Mouse (Mus musculus) spleen, postnatal 4 days (tissue): ENCODE measurements around the gene Prkrip1.
"Not testable (repeated sequence)": the region's sequence is repeated elsewhere in the genome, so short reads cannot be mapped to it uniquely, and the experiment has no call there.

ENCODE experiments used
- DNase-seq, 2 experiments: peaks; one replicate each; pipeline ENCODE4 v3.0.0; 2022; ENCODE audit warnings: low spot score in 2 of 2

Prkrip1 gene

GRCm38 (mm10) chr5:136163807-136164474 is 34.8 kb downstream of the Prkrip1 start:
- DNase-seq, result no peak

DNA sequence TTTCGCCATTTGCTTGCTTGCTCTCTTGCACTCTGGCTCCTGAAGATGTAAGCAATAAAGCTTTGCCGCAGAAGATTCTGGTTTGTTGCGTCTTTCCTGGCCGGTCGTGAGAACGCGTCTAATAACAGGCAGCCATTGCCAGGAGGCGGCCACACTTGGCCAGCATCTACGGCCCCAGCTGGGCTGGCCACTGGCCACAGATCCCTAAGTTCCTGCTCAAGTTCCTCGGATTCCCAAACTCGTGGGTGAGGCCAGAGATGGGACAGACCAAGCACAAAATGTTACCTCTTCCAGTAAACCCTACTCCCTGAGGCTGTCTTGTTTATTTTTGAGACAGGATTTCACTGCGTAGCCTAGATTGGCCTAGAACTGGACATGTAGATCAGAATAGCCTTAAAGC is 38.7 kb downstream of the Prkrip1 start:
- not testable (repeated sequence) for DNase-seq

- no peak for DNase-seq
These were observed 43.4 kb downstream of the Prkrip1 start for GRCm38 (mm10) chr5:136155399-136155798.

GRCm38 (mm10) chr5:136152365-136152764 is 46.4 kb downstream of the Prkrip1 start:
- DNase-seq, result no peak

DNA sequence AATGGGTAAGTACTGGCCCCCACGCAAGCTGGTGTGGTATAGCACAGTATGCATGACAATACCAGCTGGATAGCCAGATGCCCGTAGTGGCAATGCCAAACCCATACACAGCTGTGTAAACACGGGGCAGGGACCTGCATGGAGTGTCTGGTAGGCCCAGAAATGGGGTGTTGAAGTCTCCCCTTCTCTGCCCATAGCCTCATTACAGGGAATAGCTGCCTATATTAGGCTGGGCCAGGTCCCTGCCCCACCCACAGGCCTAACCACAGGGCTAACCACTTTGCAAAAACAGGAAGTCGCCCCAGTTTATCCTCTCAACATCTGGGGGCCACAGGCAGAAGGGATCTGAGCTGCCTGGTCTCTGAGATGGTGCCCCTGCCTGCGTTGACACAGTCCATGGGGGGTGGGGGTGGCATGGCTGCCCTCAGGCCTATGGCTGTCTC is 49.6 kb downstream of the Prkrip1 start:
- DNase-seq, result peak in 1 of 2 experiments; percentile 44

DNA sequence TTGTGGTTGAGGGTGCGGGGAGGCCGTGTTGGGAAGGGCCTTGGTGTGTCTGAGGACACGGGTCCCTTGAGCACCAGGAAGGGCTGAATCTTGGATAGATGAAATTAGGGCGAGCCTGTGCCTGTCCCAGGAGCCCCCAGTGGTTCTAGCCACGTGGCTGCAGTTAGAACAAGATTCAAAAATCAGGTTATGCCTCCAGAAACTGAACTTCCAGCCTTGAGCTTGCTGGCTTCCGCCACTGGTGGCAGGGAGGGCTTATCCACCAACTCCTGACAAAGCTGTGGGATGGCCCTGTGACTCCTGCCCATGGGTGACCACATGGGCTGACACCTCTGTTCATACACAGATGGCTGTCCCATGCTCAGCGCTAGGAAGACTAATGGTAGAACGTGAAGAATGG is 51.1 kb downstream of the Prkrip1 start:
- no peak for DNase-seq

- DNase-seq, result no peak
These were observed 51.8 kb downstream of the Prkrip1 start for GRCm38 (mm10) chr5:136146936-136147335.

GRCm38 (mm10) chr5:136144606-136145430 is 53.9 kb downstream of the Prkrip1 start:
- no peak for DNase-seq

DNA sequence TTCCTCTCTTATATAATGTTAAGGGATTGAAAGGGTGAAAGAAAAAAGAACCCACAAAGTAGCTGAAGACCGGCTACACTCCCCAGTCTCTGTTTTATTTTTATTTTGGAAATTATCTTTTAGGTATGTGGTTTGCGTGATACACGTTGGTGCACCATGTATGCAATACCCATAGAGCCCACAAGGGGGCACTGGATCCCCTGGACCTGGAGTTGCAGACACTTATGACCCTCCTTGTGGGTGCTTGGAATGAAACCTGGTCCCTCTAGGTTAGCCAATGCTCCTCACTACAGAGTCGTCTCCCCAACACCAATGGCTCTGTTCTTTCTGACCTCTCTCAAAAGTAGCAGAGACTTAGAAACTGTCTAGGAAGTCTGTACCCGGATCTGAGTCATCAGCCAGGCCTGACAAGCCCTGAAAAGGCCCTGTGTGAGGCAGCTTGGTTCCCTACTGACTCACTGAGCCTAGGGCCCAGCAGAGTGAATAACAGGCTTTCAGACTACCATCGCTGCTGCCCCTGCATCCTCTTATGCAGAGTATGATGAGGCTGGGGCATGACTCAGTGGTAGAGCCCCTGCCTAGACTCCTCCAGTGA is 55.5 kb downstream of the Prkrip1 start:
- DNase-seq, result no peak

DNA sequence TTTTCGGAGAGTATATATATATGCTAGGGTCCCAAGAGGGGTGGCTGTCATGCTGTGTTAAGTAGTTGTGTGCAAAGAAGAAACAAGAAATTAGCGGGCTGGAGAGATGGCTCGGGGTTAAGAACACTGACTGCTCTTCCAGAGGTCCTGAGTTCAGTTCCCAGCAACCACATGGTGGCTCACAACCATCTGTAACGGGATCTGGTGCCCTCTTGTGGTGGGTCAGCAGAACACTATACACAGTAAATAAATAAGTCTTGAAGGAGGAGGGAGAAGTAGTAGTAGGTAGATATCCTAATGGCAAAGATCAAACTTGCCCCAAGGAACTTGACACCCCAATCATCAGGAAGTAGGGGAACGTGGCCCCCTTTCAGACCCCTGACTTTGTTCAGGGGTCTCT is 56.0 kb downstream of the Prkrip1 start:
- DNase-seq, result no peak

DNA sequence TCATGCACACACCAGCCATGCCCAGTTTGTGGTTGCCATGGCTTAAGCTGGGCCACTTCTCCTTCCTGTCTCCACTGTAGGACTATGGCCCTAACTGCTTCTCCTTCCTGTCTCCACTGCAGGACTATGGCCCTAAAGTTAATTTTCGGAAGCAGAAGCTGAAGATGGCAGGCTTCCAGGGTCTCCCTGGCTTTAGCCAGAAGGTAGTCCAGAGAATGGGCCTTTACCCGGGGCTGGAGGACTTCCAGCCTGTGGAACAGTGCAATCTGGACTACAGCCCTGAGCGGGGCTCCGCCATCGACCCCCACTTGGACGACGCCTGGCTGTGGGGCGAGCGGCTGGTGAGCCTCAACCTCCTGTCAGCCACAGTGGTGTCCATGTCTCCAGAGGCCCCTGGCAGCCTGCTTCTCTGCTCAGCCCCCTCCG is 58.7 kb downstream of the Prkrip1 start:
- no peak for DNase-seq

GRCm38 (mm10) chr5:136139393-136139792 is 59.4 kb downstream of the Prkrip1 start:
- DNase-seq, result peak in 1 of 2 experiments; percentile 69

DNA sequence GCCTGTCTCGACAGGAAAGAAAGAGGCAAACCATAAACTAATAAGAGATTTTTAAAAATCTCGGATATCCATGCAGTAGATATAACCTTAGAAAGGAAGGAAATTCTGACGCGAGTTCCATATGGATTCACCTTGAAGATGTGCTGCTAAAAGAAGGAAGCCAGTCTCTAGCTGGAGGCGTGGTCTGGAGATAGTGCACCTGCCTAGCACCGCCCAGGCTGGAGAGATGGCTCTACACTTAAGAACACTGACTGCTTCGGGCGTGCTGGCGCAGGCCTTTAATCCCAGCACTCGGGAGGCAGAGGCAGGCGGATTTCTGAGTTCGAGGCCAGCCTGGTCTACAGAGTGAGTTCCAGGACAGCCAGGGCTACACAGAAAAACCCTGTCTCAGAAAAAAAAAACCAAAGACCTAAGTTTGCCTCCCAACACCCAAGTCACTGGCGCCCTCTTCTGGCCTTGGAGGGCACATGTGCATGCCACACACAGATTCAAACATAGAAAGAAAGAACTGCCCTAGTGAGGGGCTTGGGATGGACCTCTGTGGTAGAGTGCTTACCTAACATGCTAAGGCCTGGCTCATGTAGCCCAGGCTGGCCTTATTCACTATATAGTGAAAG is 61.0 kb downstream of the Prkrip1 start:
- DNase-seq, result peak; percentile 70 to 87

GRCm38 (mm10) chr5:136136292-136136990 is 62.3 kb downstream of the Prkrip1 start:
- no peak for DNase-seq

DNA sequence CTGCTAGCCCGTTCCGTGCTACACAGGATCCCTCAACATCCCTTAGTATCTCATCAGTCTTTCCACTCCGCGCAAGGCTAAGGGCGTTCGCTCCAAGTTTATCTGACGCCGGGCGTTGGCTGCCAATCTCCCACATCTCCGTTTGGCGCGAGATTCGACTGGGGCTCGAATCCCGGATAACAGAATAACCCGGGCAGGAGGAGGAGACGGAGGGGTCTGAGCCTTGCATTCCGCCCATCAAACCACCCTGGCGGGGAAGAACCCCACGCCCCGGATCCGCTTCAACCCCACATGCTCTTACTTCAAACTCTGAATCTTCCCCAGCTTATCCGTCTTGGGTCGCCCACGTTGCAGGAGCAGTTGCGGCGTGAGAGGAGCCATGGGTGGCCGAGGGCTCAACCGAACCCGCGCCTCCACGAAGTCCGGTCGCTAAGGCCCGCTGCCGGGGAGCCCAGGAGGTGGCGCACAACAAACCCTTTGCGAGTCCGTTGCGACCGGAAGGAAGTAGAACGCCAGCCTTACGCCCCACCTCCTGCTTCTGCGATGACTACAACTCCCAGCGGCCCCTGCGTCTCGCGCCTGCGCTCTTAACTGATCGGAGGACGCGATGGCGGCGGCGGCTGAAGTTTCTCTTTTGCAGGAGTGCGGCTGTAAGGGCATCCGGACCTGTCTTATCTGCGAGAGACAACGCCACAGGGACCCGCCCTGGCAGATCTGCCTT is 63.0 kb downstream of the Prkrip1 start, which contains the start of the genes Lrwd1 and Alkbh4:
Gene Lrwd1, minus strand, starts transcription at position 504 of the 721 bp plus-strand sequence.
Gene Alkbh4, plus strand, starts transcription at position 576 of the 721 bp plus-strand sequence.
- peak; percentile 97 to 98 for DNase-seq
